Mouse (Mus musculus): Measurements from ENCODE around the gene Trim27.

Gene Trim27

DNA sequence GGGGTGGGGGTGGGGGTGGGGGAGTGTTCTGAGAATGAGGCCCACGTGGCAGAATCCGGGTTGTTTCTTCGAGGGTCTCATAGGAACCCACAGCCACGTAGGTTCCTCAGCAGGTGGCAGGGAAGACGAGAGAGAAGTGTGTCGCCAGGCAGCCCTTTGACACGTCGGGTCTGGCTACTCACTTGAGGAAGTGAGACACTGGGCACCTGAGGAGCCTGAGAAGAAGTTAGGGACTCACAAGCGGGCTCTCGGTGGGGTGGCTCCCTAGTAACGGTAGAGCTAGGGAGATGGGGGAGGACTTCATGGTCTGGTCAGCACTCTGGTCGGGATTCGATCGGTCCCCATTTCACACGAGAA lies at the start of gene Trim27:
TSS of gene Trim27 (plus strand) at position 79 of the 357 bp plus-strand sequence.
- no peak for DNase-seq (ENCODE audit: low spot score)

- DNase-seq (ENCODE audit: low spot score), result no peak
Observed at GRCm38 (mm10) chr13:21142421-21142820, 36.8 kb upstream of the Trim27 start.

GRCm38 (mm10) chr13:21145767-21146166 lies 33.5 kb upstream of the Trim27 start, which contains the start of gene Olfr1368:
TSS of gene Olfr1368 (minus strand) at chr13:21145867.
- no peak for DNase-seq (ENCODE audit: low spot score)

GRCm38 (mm10) chr13:21155888-21156287 lies 23.4 kb upstream of the Trim27 start:
- no peak for DNase-seq (ENCODE audit: low spot score)

GRCm38 (mm10) chr13:21158071-21158470 lies 21.2 kb upstream of the Trim27 start:
- DNase-seq (ENCODE audit: low spot score), result no peak

DNA sequence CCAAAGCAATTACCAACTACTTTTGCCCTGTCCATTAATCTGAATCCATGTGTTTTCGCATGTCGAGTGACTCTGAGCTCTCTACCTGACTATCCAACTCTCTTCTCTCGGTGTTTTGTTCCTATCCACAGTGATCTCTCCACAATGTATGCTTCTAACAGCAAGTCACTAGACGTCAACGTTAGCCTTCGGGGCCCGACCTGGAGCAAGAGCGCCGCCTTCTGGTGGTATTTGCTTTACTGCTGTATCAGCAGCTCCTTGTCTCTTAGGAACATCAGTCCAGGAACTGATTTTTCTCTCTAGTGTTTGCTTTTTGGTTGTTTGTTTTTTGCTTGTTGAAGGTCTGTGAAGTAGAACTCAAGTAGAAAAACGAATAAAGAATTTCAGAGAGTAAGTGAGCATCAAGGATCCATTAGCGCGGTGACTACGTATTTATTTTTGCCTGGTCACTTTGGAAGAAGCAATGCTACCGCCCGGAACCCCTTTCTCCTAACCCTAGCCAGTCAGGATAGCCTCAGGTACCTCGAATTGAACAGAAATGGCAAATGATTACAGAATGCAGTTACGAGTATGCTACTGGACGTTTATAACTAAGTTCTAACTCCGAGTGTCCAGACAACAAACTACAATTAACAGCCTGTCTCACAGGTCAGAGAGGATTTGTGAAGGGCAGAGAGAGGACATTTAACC lies 20.3 kb upstream of the Trim27 start:
- peak; percentile 85 for DNase-seq (ENCODE audit: low spot score)

- DNase-seq (ENCODE audit: low spot score), result no peak
Observed at GRCm38 (mm10) chr13:21159475-21159819, 19.8 kb upstream of the Trim27 start.

- no peak for DNase-seq (ENCODE audit: low spot score)
Observed at GRCm38 (mm10) chr13:21160041-21160511, 19.2 kb upstream of the Trim27 start.

DNA sequence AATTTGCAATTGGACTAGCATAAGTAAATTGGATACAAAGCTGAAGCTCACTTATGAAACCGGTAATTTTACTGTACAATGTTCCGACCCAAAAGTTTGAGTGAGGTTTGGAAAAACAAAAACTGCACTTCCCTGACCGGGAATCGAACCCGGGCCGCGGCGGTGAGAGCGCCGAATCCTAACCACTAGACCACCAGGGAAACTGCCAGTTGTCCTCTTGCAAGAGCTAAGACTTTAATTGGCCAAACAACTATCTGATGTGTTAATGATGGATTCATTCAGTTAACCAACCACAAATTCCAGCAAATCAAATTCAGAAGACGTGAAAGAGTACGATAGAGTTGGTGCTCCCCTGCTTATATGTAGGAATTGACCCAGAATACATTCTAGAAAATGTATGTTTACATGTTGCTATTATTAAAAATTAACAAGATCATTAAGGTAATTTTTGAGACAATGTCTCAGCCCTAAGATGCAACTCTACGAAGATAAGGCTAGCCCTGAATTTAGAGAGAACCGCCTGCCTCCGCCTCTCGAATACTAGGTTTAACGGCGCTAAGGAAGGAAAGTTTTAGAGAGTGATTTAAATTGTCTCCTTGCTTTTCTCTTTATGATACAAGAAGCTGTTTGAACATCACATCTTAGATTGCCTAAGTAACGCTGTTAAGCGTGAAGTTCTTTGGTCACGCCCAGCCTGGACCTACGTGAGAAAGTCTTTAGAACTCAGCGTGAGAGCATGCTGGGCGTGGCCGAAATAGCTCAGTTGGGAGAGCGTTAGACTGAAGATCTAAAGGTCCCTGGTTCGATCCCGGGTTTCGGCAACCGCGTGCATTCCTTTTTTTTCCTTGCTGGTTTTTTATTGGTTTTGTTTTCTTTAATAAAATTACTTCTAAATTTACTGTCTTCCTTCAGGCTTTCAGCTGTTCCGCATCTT lies 18.3 kb upstream of the Trim27 start:
- peak; percentile 90 for DNase-seq (ENCODE audit: low spot score)

GRCm38 (mm10) chr13:21161591-21161990 lies 17.7 kb upstream of the Trim27 start:
- DNase-seq (ENCODE audit: low spot score), result no peak

- DNase-seq (ENCODE audit: low spot score), result no peak
Observed at GRCm38 (mm10) chr13:21162591-21162990, 16.7 kb upstream of the Trim27 start.

- peak; percentile 83 for DNase-seq (ENCODE audit: low spot score)
Observed at GRCm38 (mm10) chr13:21166936-21167909, 12.0 kb upstream of the Trim27 start.

DNA sequence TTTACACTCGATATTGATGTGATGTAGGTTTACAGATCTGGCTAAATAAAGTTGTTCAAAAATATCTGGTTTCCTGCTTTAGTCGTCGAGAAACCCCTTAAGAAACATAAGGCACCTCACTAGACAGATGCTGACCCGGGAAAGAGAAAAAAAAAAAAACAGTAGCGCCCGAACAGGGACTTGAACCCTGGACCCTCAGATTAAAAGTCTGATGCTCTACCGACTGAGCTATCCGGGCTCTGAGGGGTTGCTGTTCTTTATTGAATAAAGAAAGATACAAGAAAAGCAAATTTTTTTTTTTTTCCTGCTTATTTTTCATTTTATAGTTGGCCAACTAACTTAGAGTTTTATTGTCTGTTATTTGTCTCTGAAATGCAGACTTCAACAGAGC lies 11.3 kb upstream of the Trim27 start:
- DNase-seq (ENCODE audit: low spot score), result peak; percentile 40

DNA sequence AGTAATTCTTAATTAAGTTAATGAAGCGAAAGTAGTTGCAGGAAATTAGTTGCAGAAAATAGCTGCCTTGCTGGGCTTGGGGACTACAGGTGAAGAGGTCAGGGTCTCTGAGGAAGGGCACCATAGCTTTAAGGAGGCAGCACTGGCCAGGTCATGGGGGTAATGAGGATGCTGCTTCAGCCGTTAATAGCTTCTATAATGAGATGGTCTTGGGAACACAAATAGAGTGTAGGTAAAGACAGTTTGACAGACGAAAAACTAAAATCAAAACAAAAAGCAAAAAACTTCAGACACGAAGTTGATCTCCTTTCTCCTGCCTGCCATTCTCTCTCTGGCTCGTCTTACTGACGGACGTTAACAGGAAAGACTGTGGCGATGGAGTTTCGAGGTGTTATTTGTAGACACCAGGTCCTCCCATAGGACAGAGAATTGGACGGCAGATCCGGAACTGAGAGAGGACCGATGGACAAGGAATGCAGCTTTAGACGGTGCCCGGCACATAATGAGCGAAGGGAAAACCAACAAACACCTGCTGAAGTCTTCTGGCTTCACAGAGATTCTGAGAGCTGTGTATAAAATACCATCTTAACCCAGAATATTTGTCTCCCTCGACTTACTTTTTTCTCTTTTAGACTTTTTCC lies 10.8 kb upstream of the Trim27 start:
- peak; percentile 35 for DNase-seq (ENCODE audit: low spot score)

DNA sequence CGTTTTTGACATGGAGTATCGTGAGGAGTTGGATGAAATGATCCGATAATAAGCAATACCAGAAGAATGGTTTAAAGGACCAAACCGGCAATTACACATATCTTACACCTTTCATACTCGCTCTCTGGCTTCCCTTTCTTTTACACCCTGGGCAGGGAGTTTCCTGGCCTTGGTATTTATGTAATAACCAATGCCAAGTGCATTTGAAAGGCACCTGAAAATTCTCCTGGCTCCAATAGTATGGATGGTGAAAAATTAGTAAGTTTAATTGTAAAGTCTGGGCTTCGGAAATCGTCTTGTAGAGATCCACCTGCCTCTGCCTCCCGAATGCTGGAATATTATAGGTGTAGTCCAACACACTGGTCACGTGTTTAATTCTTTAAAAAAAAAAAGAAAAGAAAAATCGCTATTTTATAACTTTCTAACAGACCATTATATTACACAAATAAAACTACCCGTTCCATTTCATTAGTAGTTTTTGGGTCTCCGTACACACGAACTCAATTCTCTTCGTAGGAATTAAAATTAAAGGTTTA lies 10.1 kb upstream of the Trim27 start:
- DNase-seq (ENCODE audit: low spot score), result no peak

- peak; percentile 83 for DNase-seq (ENCODE audit: low spot score)
Observed at GRCm38 (mm10) chr13:21169657-21170430, 9.4 kb upstream of the Trim27 start.

DNA sequence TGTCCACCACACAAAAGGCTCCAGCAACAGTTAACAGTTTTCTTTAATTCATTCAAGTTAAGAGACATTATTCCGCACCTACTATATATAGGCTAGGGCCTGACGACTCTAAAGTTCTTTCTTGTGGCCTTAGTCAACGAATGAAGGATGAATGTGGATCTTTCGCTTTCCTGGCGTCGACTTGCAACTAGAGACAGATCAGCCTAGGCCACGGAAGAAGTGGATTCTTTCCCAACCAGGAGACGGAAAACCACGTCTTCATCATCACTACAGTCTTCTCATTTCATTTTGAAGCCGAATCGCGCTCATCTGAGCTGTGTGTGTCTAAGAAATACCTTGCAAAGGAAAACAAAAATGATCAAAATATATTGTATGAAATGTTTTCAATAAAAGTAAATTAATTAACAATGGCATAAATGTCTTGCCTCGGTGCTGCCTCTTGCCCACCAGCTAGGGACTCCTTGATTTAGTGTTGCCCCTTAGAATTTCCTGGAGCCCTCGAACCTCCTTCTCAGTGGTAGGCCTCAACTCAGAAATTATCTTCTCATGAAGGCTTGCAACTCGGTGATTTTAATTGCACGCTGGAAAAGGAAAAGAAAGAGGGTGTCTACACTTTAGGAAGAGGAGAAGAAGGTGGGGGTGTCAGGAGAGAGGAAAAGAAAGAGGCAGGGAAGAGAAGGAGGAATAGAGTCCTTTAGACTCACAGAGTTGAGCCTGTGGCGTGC lies 8.7 kb upstream of the Trim27 start:
- DNase-seq (ENCODE audit: low spot score), result no peak

GRCm38 (mm10) chr13:21171156-21171530 lies 8.1 kb upstream of the Trim27 start:
- DNase-seq (ENCODE audit: low spot score), result no peak

DNA sequence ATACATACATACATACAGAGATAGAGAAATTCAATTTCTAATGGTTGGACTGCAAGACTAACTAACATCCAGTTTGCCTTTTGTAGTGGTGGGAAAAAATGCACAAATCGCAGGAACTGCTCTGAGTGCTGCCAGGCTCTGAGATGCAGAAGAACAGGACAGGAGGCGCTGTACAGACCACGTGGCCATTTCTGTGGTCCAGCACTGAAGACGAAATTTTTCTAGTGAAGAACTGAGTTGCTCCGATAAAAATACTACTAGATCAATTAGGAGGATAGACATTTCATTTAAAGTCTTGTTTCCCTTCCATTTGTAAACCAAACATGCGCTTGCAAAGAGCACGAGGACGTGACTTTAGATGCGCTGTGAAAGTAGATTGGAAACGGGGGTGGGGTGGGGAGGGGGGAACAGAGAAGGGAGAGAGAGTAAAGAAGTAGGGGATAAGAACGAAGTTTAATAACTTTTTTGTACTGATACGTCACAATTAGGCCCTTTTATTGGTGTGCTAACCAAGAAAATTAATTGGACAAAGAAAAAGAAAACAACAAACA lies 7.6 kb upstream of the Trim27 start:
- DNase-seq (ENCODE audit: low spot score), result no peak
